Mouse (Mus musculus) lung, embryonic 16.5 days (tissue): ENCODE measurements around the gene Ydjc. TPM values are rescaled to one million over a fixed set of nuclear protein-coding genes. Genes with fewer than 3 reads are reported as not detected.

Experiments used
- ATAC-seq: fragments of 200-750 bp; cut with Nextera tagmentation; 2 replicates; pipeline ENCODE4 v1.8.0; 2017; ENCODE audit warnings: low read depth, mild to moderate bottlenecking, moderate library complexity
- H3K27ac ChIP-seq: fragments of 300-500 bp; sonication (generic); 2 replicates; pipeline ENCODE4 v1.5.1; 2014; ENCODE audit warnings: mild to moderate bottlenecking, control low read depth, low read length
- H3K27me3 ChIP-seq: fragments of 300-500 bp; sonication (generic); 2 replicates; pipeline ENCODE4 v1.6.1; 2014; ENCODE audit warnings: low read depth, low read length, mixed read lengths; ENCODE audit not compliant: control insufficient read depth, insufficient read depth
- H3K36me3 ChIP-seq: fragments of 300-500 bp; sonication (generic); 2 replicates; pipeline ENCODE4 v1.6.1; 2014; ENCODE audit warnings: low read length; ENCODE audit not compliant: control insufficient read depth, insufficient read depth
- H3K4me1 ChIP-seq: fragments of 300-500 bp; sonication (generic); replicated peaks from 2 replicates; pipeline ENCODE4 v1.6.1; 2014; ENCODE audit warnings: low read length, mixed read lengths; ENCODE audit not compliant: control insufficient read depth, insufficient read depth
- H3K4me2 ChIP-seq: fragments of 300-500 bp; sonication (generic); 2 replicates; pipeline ENCODE4 v1.6.1; 2014; ENCODE audit warnings: low read depth, low read length, control low read depth
- H3K4me3 ChIP-seq: fragments of 300-500 bp; sonication (generic); 2 replicates; pipeline ENCODE4 v1.5.1; 2014; ENCODE audit warnings: mild to moderate bottlenecking, low read length, control low read depth
- H3K9ac ChIP-seq: fragments of 300-500 bp; sonication (generic); 2 replicates; pipeline ENCODE4 v1.6.1; 2014; ENCODE audit warnings: low read length, control low read depth
- H3K9me3 ChIP-seq: fragments of 300-500 bp; sonication (generic); 2 replicates; pipeline ENCODE4 v1.6.1; 2016; ENCODE audit warnings: low read length; ENCODE audit not compliant: control insufficient read depth
- WGBS: fragments of 180-500 bp; shearing (Covaris S2); extraction: QIAGEN DNeasy Blood & Tissue Kit; methylation state at CpG from one replicate; pipeline ENCODE4 v1.1.7; 2014; 5-methylcytosine and 5-hydroxymethylcytosine counted together
- microRNA counts: library from miRNA; unstranded; fragments of <30 nt; microRNA quantifications from one replicate; lab custom pipeline; 2016
- microRNA-seq: library from miRNA; unstranded; fragments of <30 nt; microRNA quantifications from one replicate; pipeline ENCODE4, GENCODE M21; 2016
- polyA plus RNA-seq: library from polyadenylated mRNA; unstranded; fragments of >200 nt; fragmentation: Nextera tagmentation; extraction: Ambion mirVana; gene quantifications from 2 replicates; pipeline ENCODE4 v1.2.1, GENCODE M21; 2015

The Ydjc gene
- polyA plus RNA-seq, 1 experiment from 2014 or later = 6.2 TPM

DNA sequence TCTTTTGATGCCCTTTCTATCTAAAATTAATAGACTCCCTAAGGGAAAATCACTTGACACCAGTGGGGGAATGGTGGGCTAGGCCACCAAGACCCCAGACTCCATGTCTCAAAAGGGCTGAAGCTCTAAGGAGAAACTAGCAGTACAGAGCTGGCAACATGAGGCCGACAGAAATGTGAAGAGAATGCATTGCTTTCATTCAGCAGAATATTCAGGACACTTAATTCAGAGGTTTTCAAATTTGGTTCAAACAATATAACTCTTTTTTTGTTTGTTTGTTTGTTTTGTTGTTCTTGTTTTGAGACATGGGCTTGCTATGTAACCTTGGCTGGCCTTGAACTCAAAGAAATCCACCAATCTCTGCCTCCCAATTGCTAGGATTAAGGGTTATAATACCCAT is 58.1 kb downstream of the Ydjc start, which contains the start of gene Ube2l3:
Gene Ube2l3 (minus strand): TSS at position 101 of the 400 bp plus-strand sequence.
- peak within 1 kb of the TSS; percentile 26 for H3K4me2 ChIP-seq
- peak within 1 kb of the TSS; percentile 99 for H3K4me3 ChIP-seq
- no peaks in the 10 kb centered on the region for H3K9me3 ChIP-seq
- peaks cover 8% of the 10 kb centered on the region for H3K27me3 ChIP-seq
- H3K4me1 ChIP-seq = peaks cover 11% of the 10 kb centered on the region
- no peaks in the 10 kb centered on the region for H3K36me3 ChIP-seq
- no peak for ATAC-seq
- 0 out of 2 replicates have a peak within 1 kb of the TSS, but pooled peaks have one; percentile 31 for H3K27ac ChIP-seq
- WGBS = 88% methylated on average over 1 of the region's 1 CpGs
- H3K9ac ChIP-seq = peak within 1 kb of the TSS; percentile 100

DNA sequence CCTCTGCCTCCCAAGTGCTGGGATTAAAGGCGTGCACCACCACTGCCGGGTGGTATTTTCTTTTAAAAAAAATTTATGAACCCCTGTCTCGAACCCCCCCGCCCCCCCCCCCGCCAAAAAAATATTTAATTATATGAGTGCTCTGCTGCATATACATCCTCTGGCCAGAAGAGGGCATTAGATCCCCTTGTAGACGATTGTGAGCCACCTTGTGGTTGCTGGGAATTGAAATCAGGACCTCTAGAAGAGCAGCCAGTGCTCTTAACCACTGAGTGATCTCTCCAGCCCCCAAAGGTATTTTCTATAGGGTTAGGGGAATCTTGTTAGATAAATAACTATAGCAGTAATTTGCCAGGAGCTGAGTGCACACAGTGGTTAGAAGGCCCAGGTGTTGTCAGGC is 60.6 kb downstream of the Ydjc start:
- WGBS = 4% methylated on average over 6 of the region's 6 CpGs

GRCm38 (mm10) chr16:17208389-17209361 is 64.3 kb downstream of the Ydjc start, which contains the start of gene Rimbp3:
TSS of gene Rimbp3 (plus strand) at chr16:17208603.
- ATAC-seq = peak; percentile 81
- peak within 1 kb of the TSS; percentile 100 for H3K4me2 ChIP-seq
- peaks cover 16% of the 10 kb centered on the region for H3K4me1 ChIP-seq
- H3K4me3 ChIP-seq = peak within 1 kb of the TSS; percentile 69
- H3K9me3 ChIP-seq = 0 out of 2 replicates have a peak, but pooled peaks cover 2% of the 10 kb centered on the region
- H3K36me3 ChIP-seq = no peaks in the 10 kb centered on the region
- 0 out of 2 replicates have a peak within 1 kb of the TSS, but pooled peaks have one; percentile 10 for H3K27ac ChIP-seq
- under 1% methylated on average over 84 of the region's 85 CpGs for WGBS
- H3K9ac ChIP-seq = peak within 1 kb of the TSS; percentile 67
- H3K27me3 ChIP-seq = peaks cover 29% of the 10 kb centered on the region

More for the DNA sequence above, 60.6 kb downstream of the Ydjc start:
- ATAC-seq = no peak
- Histone ChIP-seq H3K4me2 (no peak overlapping the region), H3K4me1 (peaks cover 18% of the 10 kb centered on the region), H3K4me3 (no peak overlapping the region), H3K9me3 (no peaks in the 10 kb centered on the region), H3K36me3 (no peaks in the 10 kb centered on the region), H3K27ac (no peak overlapping the region), H3K27me3 (peaks cover 17% of the 10 kb centered on the region), H3K9ac (no peak overlapping the region)

DNA sequence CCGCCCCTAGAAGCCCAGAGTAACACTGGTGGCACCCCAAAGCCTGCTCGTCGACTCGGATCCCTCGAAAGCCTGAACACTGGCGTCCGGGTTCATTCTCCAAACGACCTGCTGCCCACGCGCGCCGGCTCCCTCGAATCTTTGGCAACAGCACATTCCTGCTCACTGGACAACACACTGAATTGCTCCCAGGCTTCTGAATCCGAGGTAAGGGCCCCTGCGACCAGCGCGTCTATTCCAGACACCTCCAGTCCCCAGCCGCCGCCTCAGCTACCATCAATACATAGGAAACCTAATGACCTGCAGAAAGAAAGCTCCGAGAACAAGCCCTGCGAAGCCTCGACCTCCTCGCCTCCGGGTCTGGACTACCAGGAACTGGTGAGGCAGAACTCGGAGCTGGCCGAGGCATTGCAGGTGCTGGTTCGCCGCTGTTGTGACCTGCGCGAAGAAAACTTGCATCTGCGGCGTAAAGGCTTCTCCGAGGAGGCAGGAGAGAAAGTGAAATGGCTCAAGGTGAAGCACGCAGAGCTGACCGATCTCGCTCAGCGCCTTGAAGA is 65.1 kb downstream of the Ydjc start:
- Histone ChIP-seq H3K9me3 (0 out of 2 replicates have a peak, but pooled peaks cover 2% of the 10 kb centered on the region), H3K9ac (peak overlapping the region; percentile 67), H3K36me3 (no peaks in the 10 kb centered on the region), H3K27me3 (peaks cover 29% of the 10 kb centered on the region), H3K4me1 (peaks cover 16% of the 10 kb centered on the region), H3K4me2 (peak overlapping the region; percentile 100), H3K27ac (no peak overlapping the region), H3K4me3 (peak overlapping the region; percentile 69)
- peak; percentile 16; the same call in 1 of the 2 replicates for ATAC-seq
- 2% methylated on average over 37 of the region's 37 CpGs for WGBS

MicroRNAs within 50 kb of the gene (microRNA counts, 519-probe panel; counts per million panel counts)
- microRNA mmu-miR-130b (lab: Ali Mortazavi, UCI) = 4,014 counts per million, percentile 81 among the panel's probes with 10 or more counts
- 2,924 counts per million, percentile 56 among the panel's probes with 10 or more counts for microRNA mmu-miR-301b (lab: Ali Mortazavi, UCI)

Small RNA genes lying within 50 kb of the gene (microRNA-seq; reads per million reads assigned to microRNA genes)
- gene Mir130b (4,123 reads per million, percentile 89 among the genes with 10 or more reads in this experiment), gene Mir301b (50.6 reads per million, percentile 43 among the genes with 10 or more reads in this experiment)

Other genes starting within 250 kb of the Ydjc start
- gene Ppm1f, start 248.2 kb upstream of the Ydjc start, polyA plus RNA-seq = 37.2 and 38.2 TPM in 2 replicates
- gene Mapk1, start 161.2 kb upstream of the Ydjc start, polyA plus RNA-seq = 146 and 150 TPM in 2 replicates
- 20.3 and 23.2 TPM in 2 replicates for gene Ypel1, start 74.9 kb upstream of the Ydjc start, polyA plus RNA-seq
- gene Ppil2, start 33.4 kb upstream of the Ydjc start, polyA plus RNA-seq = 143 and 146 TPM in 2 replicates
- 23.8 and 28.7 TPM in 2 replicates for gene 2610318N02Rik, start 19.5 kb upstream of the Ydjc start, polyA plus RNA-seq
- 85.6 and 88.8 TPM in 2 replicates for gene Sdf2l1, start 12.2 kb upstream of the Ydjc start, polyA plus RNA-seq
- 0.20 and 0.44 TPM in 2 replicates for gene Ccdc116, start 2.6 kb downstream of the Ydjc start, polyA plus RNA-seq
- gene Ube2l3, start 58.0 kb downstream of the Ydjc start, polyA plus RNA-seq = 330 and 339 TPM in 2 replicates
- 0.16 and 0.20 TPM in 2 replicates for gene Rimbp3, start 64.0 kb downstream of the Ydjc start, polyA plus RNA-seq
- gene Hic2, start 89.0 kb downstream of the Ydjc start, polyA plus RNA-seq = 4.1 and 4.5 TPM in 2 replicates
- 8.5 and 9.7 TPM in 2 replicates for gene Tmem191c, start 131.5 kb downstream of the Ydjc start, polyA plus RNA-seq
- gene Serpind1, start 186.8 kb downstream of the Ydjc start, polyA plus RNA-seq = 0.70 and 3.3 TPM in 2 replicates